Mouse (Mus musculus): Measurements from ENCODE around the gene Slc25a30. TPM values are rescaled to one million over a fixed set of nuclear protein-coding genes. Genes with fewer than 3 reads are reported as not detected.

Slc25a30 gene
- polyA plus RNA-seq, 1 experiment from 2014 or later: 12.2 TPM

DNA sequence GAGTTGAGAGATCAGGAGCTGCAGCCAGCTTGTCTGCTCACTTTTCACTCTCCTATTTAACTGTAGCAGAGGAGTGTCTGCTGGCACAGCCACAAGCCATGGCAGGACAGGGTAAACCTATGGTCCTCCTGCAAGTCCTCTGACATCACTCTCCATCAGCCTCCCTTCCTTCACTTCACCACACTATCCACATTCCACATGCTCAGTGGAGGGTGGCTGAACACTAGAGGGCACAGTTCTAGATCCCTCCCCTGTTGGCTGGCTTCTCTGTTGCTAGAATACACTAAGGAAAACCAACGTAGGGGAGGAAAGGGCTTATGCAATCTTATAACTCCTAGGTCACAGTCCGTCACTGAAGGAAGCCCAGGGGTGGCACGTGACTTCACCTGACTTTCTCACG lies 59.8 kb downstream of the Slc25a30 start:
- no peak for ATAC-seq (ENCODE audit: low FRiP score)
- Histone ChIP-seq H3K9me3 (no peaks in the 10 kb centered on the region), H3K36me3 (peaks cover 71% of the 10 kb centered on the region), H3K27me3 (no peaks in the 10 kb centered on the region), H3K9ac (no peak overlapping the region), H3K27ac (no peak overlapping the region), H3K4me2 (no peak overlapping the region), H3K4me3 (no peak overlapping the region), H3K4me1 (replicated peaks) (no peaks in the 10 kb centered on the region)
- 77% methylated on average over 4 of the region's 4 CpGs for WGBS

DNA sequence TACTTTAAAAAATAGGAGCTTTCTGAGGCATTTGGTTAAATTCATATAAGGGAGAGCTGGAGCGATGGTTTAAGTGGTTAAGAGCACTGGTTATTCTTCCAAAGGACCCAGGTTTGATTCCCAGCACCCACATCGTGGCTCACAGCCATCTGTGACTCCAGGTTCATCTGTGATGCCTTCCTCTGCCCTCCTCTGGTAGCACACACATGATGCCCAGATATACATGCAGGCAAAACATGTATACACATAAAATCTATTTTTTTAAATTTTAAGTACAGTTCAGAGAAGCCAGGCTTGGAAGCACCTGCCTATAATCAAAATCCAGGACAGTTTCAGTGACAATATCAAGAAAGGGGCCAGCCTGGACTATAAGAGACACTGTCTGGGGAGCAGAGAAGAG lies 64.0 kb downstream of the Slc25a30 start:
- Histone ChIP-seq H3K9ac (no peak overlapping the region), H3K9me3 (no peaks in the 10 kb centered on the region), H3K36me3 (peaks cover 72% of the 10 kb centered on the region), H3K27ac (no peak overlapping the region), H3K4me1 (replicated peaks) (no peaks in the 10 kb centered on the region), H3K27me3 (no peaks in the 10 kb centered on the region), H3K4me2 (no peak overlapping the region), H3K4me3 (no peak overlapping the region)
- no peak for ATAC-seq (ENCODE audit: low FRiP score)
- WGBS: 94% methylated on average over 2 of the region's 2 CpGs

DNA sequence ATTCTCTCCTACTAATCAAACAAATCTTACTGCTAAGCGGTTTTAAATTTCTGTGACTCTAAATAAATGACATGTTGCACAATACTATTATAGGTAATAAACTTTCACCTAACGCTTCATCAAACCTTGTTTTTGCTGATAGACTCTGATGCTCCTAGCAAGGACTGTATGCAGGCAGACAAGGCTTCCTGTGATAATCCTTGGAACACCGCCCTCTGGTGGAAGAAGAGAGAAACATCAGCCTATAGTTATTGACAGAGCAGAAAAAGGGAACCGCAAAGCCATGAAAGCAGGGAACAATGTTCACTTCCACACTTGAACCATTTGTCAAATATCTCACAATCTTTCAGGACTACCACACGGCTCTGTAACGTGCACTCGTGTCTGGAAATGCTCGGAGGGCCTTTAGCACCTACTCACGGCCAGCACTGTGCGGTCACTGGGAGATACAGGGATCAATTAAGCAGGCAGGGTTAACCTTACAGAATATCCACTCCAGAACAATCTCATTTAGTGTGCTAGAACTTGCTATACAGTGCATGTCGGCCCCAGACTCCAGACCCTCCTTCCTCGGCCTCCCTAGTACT lies 64.8 kb downstream of the Slc25a30 start:
- WGBS: 59% methylated on average over 12 of the region's 12 CpGs
- no peak overlapping the region for H3K4me2 ChIP-seq

DNA sequence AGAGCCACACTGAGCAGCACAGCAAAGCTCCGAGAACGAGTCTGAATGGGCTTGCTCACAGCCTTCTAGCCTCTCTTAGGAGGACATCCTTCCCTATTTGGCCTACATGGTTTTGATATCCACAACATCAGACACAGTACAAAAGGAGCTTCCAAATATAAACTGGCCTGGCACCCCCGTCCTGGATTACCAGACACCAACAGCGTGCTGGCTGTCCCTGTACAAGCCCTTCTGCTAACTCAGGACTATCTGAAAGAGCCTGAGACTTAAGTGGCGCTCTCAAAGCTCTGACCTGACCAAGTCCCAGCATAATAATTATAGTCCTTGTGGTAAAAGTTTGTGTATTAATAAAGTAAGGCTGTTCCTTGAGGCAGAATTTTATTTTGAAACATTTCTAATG lies 66.7 kb downstream of the Slc25a30 start:
- ATAC-seq (ENCODE audit: low FRiP score): no peak
- Histone ChIP-seq H3K36me3 (peaks cover 77% of the 10 kb centered on the region), H3K27ac (no peak overlapping the region), H3K4me3 (no peak overlapping the region), H3K4me2 (no peak overlapping the region), H3K27me3 (no peaks in the 10 kb centered on the region), H3K4me1 (replicated peaks) (no peaks in the 10 kb centered on the region), H3K9ac (no peak overlapping the region), H3K9me3 (no peaks in the 10 kb centered on the region)
- 94% methylated on average over 5 of the region's 5 CpGs for WGBS

More for the DNA sequence above, 64.8 kb downstream of the Slc25a30 start:
- Histone ChIP-seq H3K27ac (no peak overlapping the region), H3K9ac (no peak overlapping the region), H3K9me3 (no peaks in the 10 kb centered on the region), H3K27me3 (no peaks in the 10 kb centered on the region), H3K36me3 (peaks cover 72% of the 10 kb centered on the region), H3K4me3 (no peak overlapping the region), H3K4me1 (replicated peaks) (no peaks in the 10 kb centered on the region)
- 0 out of 2 replicates have a peak, but pooled peaks have one; percentile 63 for ATAC-seq (ENCODE audit: low FRiP score)

DNA sequence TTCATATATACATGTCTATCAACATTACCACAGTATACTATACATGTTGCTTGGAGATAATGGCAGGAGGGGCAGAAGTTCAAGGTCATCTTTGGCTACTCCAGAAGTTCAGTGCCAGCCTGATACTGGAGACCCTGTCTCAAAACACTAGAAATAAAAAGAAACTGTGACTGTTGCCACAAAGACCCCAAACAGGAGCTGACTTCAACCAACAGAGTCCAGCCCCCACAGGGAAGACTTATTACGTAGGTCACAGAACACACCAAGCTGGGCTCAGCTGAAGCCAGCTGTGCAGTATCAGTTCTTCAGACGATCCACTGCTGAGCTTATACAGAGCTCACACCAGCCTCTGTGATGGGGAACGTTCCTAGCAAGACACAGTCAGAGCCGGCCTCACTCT lies 70.4 kb downstream of the Slc25a30 start:
- WGBS: 96% methylated on average over 4 of the region's 4 CpGs
- ATAC-seq (ENCODE audit: low FRiP score): no peak
- Histone ChIP-seq H3K4me3 (no peak overlapping the region), H3K9me3 (no peaks in the 10 kb centered on the region), H3K4me1 (replicated peaks) (no peaks in the 10 kb centered on the region), H3K27ac (no peak overlapping the region), H3K27me3 (no peaks in the 10 kb centered on the region), H3K36me3 (peaks cover 87% of the 10 kb centered on the region), H3K9ac (no peak overlapping the region), H3K4me2 (no peak overlapping the region)

DNA sequence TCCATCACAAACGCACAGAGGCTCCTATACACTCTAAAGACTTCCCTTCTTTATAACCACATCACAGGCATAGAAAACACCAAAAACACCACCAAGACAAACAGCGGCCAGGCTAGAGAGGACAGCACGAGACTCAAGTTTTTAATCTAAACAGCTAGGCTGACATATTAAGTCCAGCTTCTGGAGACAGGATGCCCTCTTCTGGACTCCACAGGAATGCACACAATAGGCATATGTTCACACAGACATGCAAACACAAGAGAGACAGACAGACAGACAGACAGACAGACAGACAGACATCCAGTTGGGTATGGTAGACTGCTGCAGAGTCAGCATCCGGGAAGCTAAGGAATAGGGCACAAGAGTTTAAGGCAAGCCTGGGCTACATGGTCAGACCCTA lies 73.2 kb downstream of the Slc25a30 start:
- no peaks in the 10 kb centered on the region for H3K4me1 ChIP-seq (replicated peaks)
- no peak overlapping the region for H3K27ac ChIP-seq
- no peaks in the 10 kb centered on the region for H3K27me3 ChIP-seq
- no peak overlapping the region for H3K4me2 ChIP-seq
- peaks cover 81% of the 10 kb centered on the region for H3K36me3 ChIP-seq
- no peak for ATAC-seq (ENCODE audit: low FRiP score)
- no peaks in the 10 kb centered on the region for H3K9me3 ChIP-seq
- no peak overlapping the region for H3K4me3 ChIP-seq
- H3K9ac ChIP-seq: no peak overlapping the region
- WGBS: 81% methylated on average over 4 of the region's 4 CpGs

DNA sequence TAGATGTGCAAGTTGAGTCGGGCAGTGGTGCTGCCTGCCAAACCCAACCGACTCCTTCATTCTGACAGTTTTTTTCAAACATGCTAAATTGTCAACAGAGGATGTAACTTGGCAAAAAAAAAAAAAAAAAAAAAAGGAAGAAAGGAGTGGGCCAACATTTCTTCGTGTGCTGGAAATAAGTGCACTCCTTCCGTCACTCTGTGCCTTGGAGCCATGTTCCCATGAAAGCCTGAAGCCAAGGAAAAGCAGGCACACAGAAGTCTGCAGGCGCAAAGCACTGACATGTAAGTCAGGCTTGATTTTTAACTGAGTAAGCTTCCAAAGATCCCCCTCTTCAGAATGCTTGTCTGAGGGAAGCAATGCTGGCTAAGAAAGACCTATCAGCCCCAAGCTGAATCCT lies 74.2 kb downstream of the Slc25a30 start:
- no peaks in the 10 kb centered on the region for H3K9me3 ChIP-seq
- H3K27me3 ChIP-seq: no peaks in the 10 kb centered on the region
- peaks cover 74% of the 10 kb centered on the region for H3K36me3 ChIP-seq
- no peak overlapping the region for H3K4me3 ChIP-seq
- H3K4me2 ChIP-seq: no peak overlapping the region
- H3K4me1 ChIP-seq (replicated peaks): no peaks in the 10 kb centered on the region
- ATAC-seq (ENCODE audit: low FRiP score): no peak
- no peak overlapping the region for H3K27ac ChIP-seq
- WGBS: 89% methylated on average over 5 of the region's 5 CpGs
- no peak overlapping the region for H3K9ac ChIP-seq

DNA sequence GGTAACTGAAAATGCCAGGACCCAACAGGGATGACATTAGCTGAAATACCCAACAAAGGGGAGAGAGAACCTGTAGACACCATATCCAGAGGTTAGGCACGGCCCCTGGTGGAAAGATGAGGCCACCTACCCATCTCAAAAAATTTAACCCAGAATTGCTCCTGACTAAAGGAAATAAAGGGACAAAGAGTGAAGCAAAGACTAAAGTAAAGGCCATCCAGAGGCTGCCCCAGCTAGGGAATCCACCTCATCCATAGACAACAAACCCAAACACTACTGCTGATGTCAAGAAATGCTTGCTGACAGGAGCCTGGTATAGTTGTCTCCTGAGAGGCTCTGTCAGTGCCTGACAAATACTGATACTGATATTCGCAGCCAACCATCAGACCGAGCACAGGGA lies 75.1 kb downstream of the Slc25a30 start:
- no peaks in the 10 kb centered on the region for H3K4me1 ChIP-seq (replicated peaks)
- H3K36me3 ChIP-seq: peaks cover 72% of the 10 kb centered on the region
- no peak overlapping the region for H3K27ac ChIP-seq
- no peak overlapping the region for H3K4me2 ChIP-seq
- H3K9me3 ChIP-seq: no peaks in the 10 kb centered on the region
- WGBS: 99% methylated on average over 3 of the region's 3 CpGs
- H3K4me3 ChIP-seq: no peak overlapping the region
- ATAC-seq (ENCODE audit: low FRiP score): no peak
- no peaks in the 10 kb centered on the region for H3K27me3 ChIP-seq
- H3K9ac ChIP-seq: no peak overlapping the region

Other genes with a start within 250 kb of the Slc25a30 start
- not detected in 2 replicates for gene Spert, start 193.9 kb downstream of the Slc25a30 start, polyA plus RNA-seq (2015; fragmentation: Nextera tagmentation; extraction: Ambion mirVana)
- gene Erich6b, start 144.8 kb downstream of the Slc25a30 start, polyA plus RNA-seq (2015; fragmentation: Nextera tagmentation; extraction: Ambion mirVana): not detected in 2 replicates
- 18.6 and 19.2 TPM in 2 replicates for gene Cog3, start 32.5 kb downstream of the Slc25a30 start, polyA plus RNA-seq (2015; fragmentation: Nextera tagmentation; extraction: Ambion mirVana)
- gene Tpt1, start 58.1 kb upstream of the Slc25a30 start, polyA plus RNA-seq (2015; fragmentation: Nextera tagmentation; extraction: Ambion mirVana): 884 and 886 TPM in 2 replicates
- 4.0 and 4.1 TPM in 2 replicates for gene Kctd4, start 168.0 kb upstream of the Slc25a30 start, polyA plus RNA-seq (2015; fragmentation: Nextera tagmentation; extraction: Ambion mirVana)
- gene Gtf2f2, start 223.8 kb upstream of the Slc25a30 start, polyA plus RNA-seq (2015; fragmentation: Nextera tagmentation; extraction: Ambion mirVana): 38.9 and 43.3 TPM in 2 replicates